Mouse (Mus musculus): ENCODE measurements around the gene Nucb1. TPM values are rescaled to one million over a fixed set of nuclear protein-coding genes. Genes with fewer than 3 reads are reported as not detected.
"Not testable (repeated sequence)": the region's sequence is repeated elsewhere in the genome, so short reads cannot be mapped to it uniquely, and the experiment has no call there.

Gene Nucb1
- polyA plus RNA-seq, 1 experiment from 2014 or later: 118 TPM

DNA sequence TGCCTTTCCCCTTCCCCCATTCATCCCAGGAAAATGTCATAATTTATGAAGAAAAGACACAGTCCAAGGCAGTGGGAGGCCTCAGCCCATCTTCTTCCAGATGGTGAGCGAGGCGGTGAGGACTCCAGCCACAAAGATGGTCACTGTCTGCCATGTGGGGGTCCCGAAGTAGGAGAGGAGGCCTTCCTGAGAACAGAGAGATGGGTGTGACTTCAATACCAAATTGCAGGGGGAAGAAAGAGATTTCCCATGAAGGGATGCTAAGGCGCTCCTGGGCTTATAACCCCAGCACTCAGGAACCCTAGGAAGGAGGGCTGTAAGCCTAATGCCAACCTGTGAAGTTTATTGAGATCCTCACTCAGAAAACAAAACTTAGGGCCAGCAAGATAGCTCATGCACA, 48.4 kb downstream of the Nucb1 start:
- Histone ChIP-seq H3K27ac (replicated peaks) (peak overlapping the region; percentile 97), H3K4me1 (replicated peaks) (peaks cover 72% of the 10 kb centered on the region), H3K9me3 (replicated peaks) (no peaks in the 10 kb centered on the region), H3K36me3 (replicated peaks) (peaks cover 63% of the 10 kb centered on the region), H3K4me2 (peak overlapping the region; percentile 87), H3K9ac (peak overlapping the region; percentile 25; the same call in 1 of the 2 replicates), H3K4me3 (replicated peaks) (peak overlapping the region; percentile 76), H3K27me3 (no peaks in the 10 kb centered on the region)
- 86% methylated on average over 4 of the region's 4 CpGs for WGBS (ENCODE audit: insufficient replicate concordance)
- no peak for ATAC-seq (ENCODE audit: insufficient read depth)

- Histone ChIP-seq H3K4me1 (replicated peaks) (peaks cover 74% of the 10 kb centered on the region), H3K27me3 (no peaks in the 10 kb centered on the region), H3K4me3 (replicated peaks) (peak overlapping the region; percentile 76), H3K9ac (peak overlapping the region; percentile 80), H3K27ac (replicated peaks) (peak overlapping the region; percentile 97), H3K9me3 (replicated peaks) (no peaks in the 10 kb centered on the region), H3K36me3 (replicated peaks) (peaks cover 65% of the 10 kb centered on the region), H3K4me2 (peak overlapping the region; percentile 87)
- ATAC-seq (ENCODE audit: insufficient read depth): peak; percentile 17
- WGBS (ENCODE audit: insufficient replicate concordance): 64% methylated on average over 5 of the region's 5 CpGs
Observed at GRCm38 (mm10) chr7:45461326-45461725, 48.9 kb downstream of the Nucb1 start.

- Histone ChIP-seq H3K36me3 (replicated peaks) (peaks cover 69% of the 10 kb centered on the region), H3K9me3 (replicated peaks) (no peaks in the 10 kb centered on the region), H3K27me3 (no peaks in the 10 kb centered on the region), H3K9ac (peak overlapping the region; percentile 80), H3K4me1 (replicated peaks) (peaks cover 74% of the 10 kb centered on the region), H3K4me3 (replicated peaks) (peak overlapping the region; percentile 76), H3K27ac (replicated peaks) (peak overlapping the region; percentile 97), H3K4me2 (peak overlapping the region; percentile 87)
- ATAC-seq (ENCODE audit: insufficient read depth): peak; percentile 67
- WGBS (ENCODE audit: insufficient replicate concordance): 3% methylated on average over 13 of the region's 13 CpGs
Observed at GRCm38 (mm10) chr7:45460860-45461314, 49.3 kb downstream of the Nucb1 start.

GRCm38 (mm10) chr7:45460377-45460776, 49.8 kb downstream of the Nucb1 start:
- H3K27ac ChIP-seq (replicated peaks): peak overlapping the region; percentile 97
- peak overlapping the region; percentile 76 for H3K4me3 ChIP-seq (replicated peaks)
- H3K4me1 ChIP-seq (replicated peaks): peaks cover 70% of the 10 kb centered on the region
- no peaks in the 10 kb centered on the region for H3K27me3 ChIP-seq
- H3K9ac ChIP-seq: peak overlapping the region; percentile 80
- no peaks in the 10 kb centered on the region for H3K9me3 ChIP-seq (replicated peaks)
- 36% methylated on average over 7 of the region's 7 CpGs for WGBS (ENCODE audit: insufficient replicate concordance)
- H3K36me3 ChIP-seq (replicated peaks): peaks cover 71% of the 10 kb centered on the region
- ATAC-seq (ENCODE audit: insufficient read depth): no peak
- H3K4me2 ChIP-seq: peak overlapping the region; percentile 87

DNA sequence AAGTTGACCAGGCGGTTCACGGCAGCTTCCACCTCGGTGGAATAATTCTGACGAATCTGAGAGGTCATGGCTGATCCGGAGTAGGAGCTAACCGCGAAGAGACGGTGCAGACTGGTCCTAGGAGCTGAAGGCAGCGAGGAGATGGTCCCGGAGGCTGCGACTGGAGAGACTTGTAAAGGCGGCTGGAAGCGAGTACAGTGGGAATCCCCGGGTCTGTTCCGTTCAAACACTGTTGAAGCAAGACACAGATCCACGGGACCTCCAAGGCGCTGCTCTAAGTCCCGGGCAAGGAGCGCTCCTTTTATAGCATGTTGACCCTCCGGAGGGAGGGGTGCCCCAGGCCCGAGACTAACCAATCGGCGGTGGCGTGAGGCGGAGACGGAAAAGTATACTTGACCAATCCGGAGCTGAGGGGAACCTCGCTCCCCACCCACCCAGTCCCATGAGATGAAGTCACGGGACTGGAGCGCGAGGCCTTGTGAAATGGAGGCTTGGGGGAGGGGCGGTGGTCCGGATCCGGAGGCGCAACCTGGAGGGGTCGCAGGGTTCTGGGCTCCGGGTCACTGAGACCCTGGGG, 50.6 kb downstream of the Nucb1 start, which contains the start of gene Ftl1:
TSS of gene Ftl1 (minus strand) at position 321 of the 577 bp plus-strand sequence.
- WGBS (ENCODE audit: insufficient replicate concordance): under 1% methylated on average over 37 of the region's 37 CpGs
- Histone ChIP-seq H3K4me1 (replicated peaks) (peaks cover 64% of the 10 kb centered on the region), H3K36me3 (replicated peaks) (peaks cover 67% of the 10 kb centered on the region), H3K4me3 (replicated peaks) (peak within 1 kb of the TSS; percentile 76), H3K4me2 (peak within 1 kb of the TSS; percentile 87), H3K27ac (replicated peaks) (peak within 1 kb of the TSS; percentile 97), H3K9ac (peak within 1 kb of the TSS; percentile 80)
- ATAC-seq (ENCODE audit: insufficient read depth): peak; percentile 85
- not testable (repeated sequence) for H3K27me3 ChIP-seq; H3K9me3 ChIP-seq (replicated peaks)

GRCm38 (mm10) chr7:45458748-45459563, 51.2 kb downstream of the Nucb1 start:
- Histone ChIP-seq H3K4me2 (peak overlapping the region; percentile 87), H3K9me3 (replicated peaks) (no peaks in the 10 kb centered on the region), H3K27me3 (no peaks in the 10 kb centered on the region), H3K4me1 (replicated peaks) (peaks cover 62% of the 10 kb centered on the region), H3K27ac (replicated peaks) (peak overlapping the region; percentile 97), H3K9ac (peak overlapping the region; percentile 80), H3K36me3 (replicated peaks) (peaks cover 66% of the 10 kb centered on the region), H3K4me3 (replicated peaks) (peak overlapping the region; percentile 76)
- ATAC-seq (ENCODE audit: insufficient read depth): peak; percentile 34
- 2% methylated on average over 43 of the region's 43 CpGs for WGBS (ENCODE audit: insufficient replicate concordance)

DNA sequence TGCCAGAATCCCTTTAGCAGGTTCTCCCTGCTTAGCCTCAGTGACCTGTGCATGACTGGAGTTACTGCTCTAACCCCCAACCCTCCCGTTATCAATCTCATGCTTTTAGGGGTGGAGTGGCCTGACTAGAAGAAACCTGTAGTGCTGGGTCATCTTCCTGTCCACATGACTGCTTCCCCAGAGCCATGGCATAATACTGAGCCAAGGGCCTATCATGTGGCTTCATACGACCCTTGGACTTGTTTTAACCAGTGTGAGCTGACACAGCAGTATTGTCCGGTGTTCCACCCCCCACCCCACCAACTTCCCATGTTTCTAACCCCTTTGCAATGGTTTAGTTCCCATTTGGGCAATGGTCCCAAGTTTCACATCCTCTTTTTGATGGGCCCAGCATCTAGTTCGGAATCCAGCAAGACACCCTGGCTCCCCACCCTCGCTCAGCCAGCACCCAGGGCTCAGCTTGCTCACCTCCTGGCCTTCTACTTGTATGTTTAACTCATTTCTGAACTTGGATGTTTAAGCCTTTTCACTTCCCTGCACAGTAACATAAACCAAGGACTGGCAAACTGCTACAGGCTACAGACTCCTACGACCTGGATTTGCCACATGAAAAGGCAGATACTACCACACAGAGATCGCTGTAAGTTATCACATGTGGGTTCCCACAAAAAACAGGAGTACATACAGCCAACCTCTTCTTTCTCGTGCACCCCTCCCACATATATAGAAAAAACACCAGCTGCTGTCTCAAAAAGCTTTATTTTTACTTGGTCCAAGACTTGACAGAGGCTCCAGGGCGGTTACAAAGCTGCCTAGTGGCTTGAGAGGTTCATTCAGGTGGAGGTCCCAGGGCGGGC, 52.8 kb downstream of the Nucb1 start:
- WGBS (ENCODE audit: insufficient replicate concordance): 38% methylated on average over 10 of the region's 10 CpGs
- peaks cover 54% of the 10 kb centered on the region for H3K36me3 ChIP-seq (replicated peaks)

DNA sequence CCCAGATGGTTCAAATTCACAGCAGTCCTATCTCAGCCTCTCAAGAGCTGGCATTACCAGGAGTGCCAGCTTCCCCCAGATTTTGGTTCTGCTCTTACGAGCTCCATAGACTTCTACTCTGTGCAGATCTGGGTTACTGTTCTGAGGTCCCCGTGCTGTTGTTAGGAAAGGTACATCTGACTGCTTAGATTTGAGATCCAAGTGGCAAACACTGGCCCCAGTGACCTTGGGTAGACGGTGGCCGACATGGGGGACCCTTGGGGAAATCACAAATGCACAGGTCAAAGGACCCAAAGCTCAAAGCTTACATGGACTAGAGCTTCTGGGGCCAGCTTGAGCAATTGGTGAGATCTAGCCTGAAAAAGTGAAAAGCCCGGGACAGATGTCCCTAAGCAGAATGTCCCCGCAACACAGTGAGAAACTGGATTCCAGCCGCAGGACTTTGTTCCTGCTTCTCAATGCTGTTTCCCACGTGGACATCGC, 53.4 kb downstream of the Nucb1 start:
- peak overlapping the region; percentile 87 for H3K4me2 ChIP-seq
- peaks cover 54% of the 10 kb centered on the region for H3K36me3 ChIP-seq (replicated peaks)
- WGBS (ENCODE audit: insufficient replicate concordance): 54% methylated on average over 9 of the region's 9 CpGs
- H3K4me3 ChIP-seq (replicated peaks): peak overlapping the region; percentile 76; the same call in 1 of the 2 replicates
- H3K9me3 ChIP-seq (replicated peaks): no peaks in the 10 kb centered on the region
- ATAC-seq (ENCODE audit: insufficient read depth): no peak
- peak overlapping the region; percentile 97 for H3K27ac ChIP-seq (replicated peaks)
- H3K9ac ChIP-seq: 0 out of 2 replicates have a peak overlapping the region, but pooled peaks have one; percentile 80
- no peaks in the 10 kb centered on the region for H3K27me3 ChIP-seq
- H3K4me1 ChIP-seq (replicated peaks): peaks cover 55% of the 10 kb centered on the region

More for the DNA sequence above, 52.8 kb downstream of the Nucb1 start:
- Histone ChIP-seq H3K4me1 (replicated peaks) (peaks cover 55% of the 10 kb centered on the region), H3K9me3 (replicated peaks) (no peaks in the 10 kb centered on the region), H3K9ac (peak overlapping the region; percentile 80), H3K27ac (replicated peaks) (peak overlapping the region; percentile 97), H3K4me2 (peak overlapping the region; percentile 87), H3K27me3 (no peaks in the 10 kb centered on the region), H3K4me3 (replicated peaks) (peak overlapping the region; percentile 76)
- ATAC-seq (ENCODE audit: insufficient read depth): 0 out of 2 replicates have a peak, but pooled peaks have one; percentile 2

GRCm38 (mm10) chr7:45455932-45456696, 54.1 kb downstream of the Nucb1 start:
- peak overlapping the region; percentile 87; the same call in 1 of the 2 replicates for H3K4me2 ChIP-seq
- no peaks in the 10 kb centered on the region for H3K27me3 ChIP-seq
- ATAC-seq (ENCODE audit: insufficient read depth): no peak
- peak overlapping the region; percentile 97 for H3K27ac ChIP-seq (replicated peaks)
- peaks cover 55% of the 10 kb centered on the region for H3K4me1 ChIP-seq (replicated peaks)
- H3K36me3 ChIP-seq (replicated peaks): peaks cover 52% of the 10 kb centered on the region
- no peak overlapping the region for H3K9ac ChIP-seq
- WGBS (ENCODE audit: insufficient replicate concordance): 73% methylated on average over 13 of the region's 13 CpGs
- no peaks in the 10 kb centered on the region for H3K9me3 ChIP-seq (replicated peaks)
- no peak overlapping the region for H3K4me3 ChIP-seq (replicated peaks)

DNA sequence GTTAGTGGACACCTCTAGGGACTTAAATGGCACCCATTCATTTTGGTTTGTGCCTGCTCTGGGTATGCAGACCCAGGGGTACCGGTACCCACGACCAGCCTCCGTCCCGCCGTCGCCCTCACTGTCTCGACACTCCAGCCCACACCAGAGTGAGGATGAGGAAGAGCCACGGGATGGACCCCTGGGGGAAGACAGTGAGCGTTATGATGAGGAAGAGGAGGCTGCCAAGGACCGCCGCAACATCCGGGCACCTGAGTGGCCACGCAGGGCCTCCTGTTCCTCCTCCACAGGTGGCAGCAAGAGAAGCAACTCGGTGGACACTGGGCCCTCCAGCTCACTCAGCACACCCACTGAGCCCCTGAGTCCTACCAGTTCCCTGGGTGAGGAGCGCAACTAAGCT, 55.2 kb downstream of the Nucb1 start:
- H3K27me3 ChIP-seq: no peaks in the 10 kb centered on the region
- H3K9ac ChIP-seq: no peak overlapping the region
- H3K36me3 ChIP-seq (replicated peaks): peaks cover 52% of the 10 kb centered on the region
- H3K9me3 ChIP-seq (replicated peaks): no peaks in the 10 kb centered on the region
- H3K4me3 ChIP-seq (replicated peaks): no peak overlapping the region
- 87% methylated on average over 15 of the region's 15 CpGs for WGBS (ENCODE audit: insufficient replicate concordance)
- no peak overlapping the region for H3K4me2 ChIP-seq
- H3K27ac ChIP-seq (replicated peaks): no peak overlapping the region
- no peak for ATAC-seq (ENCODE audit: insufficient read depth)
- H3K4me1 ChIP-seq (replicated peaks): peaks cover 46% of the 10 kb centered on the region

Data from liver, embryonic 15.5 days (tissue).